19 mouse cellular contexts compared by ENCODE assay signal in the genomic region with DNA sequence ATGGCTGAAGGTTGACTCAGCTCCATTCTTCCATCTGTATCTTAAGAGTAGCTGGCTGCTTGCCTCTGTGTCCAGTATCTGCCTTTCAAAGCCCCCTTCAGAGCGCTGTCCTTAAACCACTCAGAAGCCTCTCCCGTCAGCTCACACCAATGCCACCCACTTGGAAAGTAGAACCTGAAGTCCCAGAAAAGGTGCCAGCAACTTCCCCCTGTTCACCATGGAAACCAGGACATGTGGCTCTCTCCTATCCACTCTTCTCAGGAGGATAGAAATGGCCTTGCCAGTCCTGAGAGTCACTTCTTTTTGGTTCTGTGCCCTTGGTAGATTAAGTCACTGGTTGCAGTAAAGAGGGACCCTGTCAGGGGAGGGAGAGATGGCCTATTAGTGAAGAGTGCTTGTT. TPM values are rescaled to one million over a fixed set of nuclear protein-coding genes. Genes with fewer than 3 reads are reported as not detected.
DNase-seq lines count a peak whose midpoint lies in the region; ATAC-seq and TF ChIP-seq lines count a peak whose summit lies in the region.
"Had no signal": no experiment of that assay in that cellular context is flagged by ENCODE, and none has a peak within 500 bp of the region (broad histone marks: within the 10 kb centered on the region; RNA-seq: fewer than 3 reads in every experiment).

No protein-coding gene starts in this region.

- H3K4me1 ChIP-seq in forebrain, embryonic 16.5 days (replicated peaks; ENCODE audit: control insufficient read depth, insufficient read depth, low read length): peaks cover 9% of the 10 kb centered on the region
- peaks cover 27% of the 10 kb centered on the region for H3K4me1 ChIP-seq in forebrain, embryonic 10.5 days
- H3K4me1 ChIP-seq in lung, postnatal 0 days (ENCODE audit: insufficient read depth, low read depth, low read length): 0 out of 2 replicates have a peak, but pooled peaks cover 5% of the 10 kb centered on the region
- no peaks in the 10 kb centered on the region for H3K4me1 ChIP-seq in lung, adult 2 months (ENCODE audit: control insufficient read depth, insufficient read depth, low read length)

- H3K36me3 ChIP-seq in forebrain, embryonic 16.5 days (ENCODE audit: control insufficient read depth, insufficient read depth): no peaks in the 10 kb centered on the region
- H3K36me3 ChIP-seq in forebrain, embryonic 10.5 days (replicated peaks): no peaks in the 10 kb centered on the region
- no peaks in the 10 kb centered on the region for H3K36me3 ChIP-seq in lung, postnatal 0 days (ENCODE audit: insufficient read depth, low read length)
- H3K36me3 ChIP-seq: G1E; heart, embryonic 13.5 days; hindbrain, embryonic 15.5 days; limb, embryonic 15.5 days; liver, embryonic 15.5 days; midbrain, embryonic 15.5 days had no signal

- no peak for TF ChIP-seq POLR2A in lung, adult 2 months (IDR thresholded peaks at IDR 0.05; ENCODE audit: borderline replicate concordance, extremely low read depth, low read depth, low read length)

- H3K4me3 ChIP-seq in forebrain, embryonic 16.5 days (replicated peaks; ENCODE audit: low read length): no peak overlapping the region
- no peak overlapping the region for H3K4me3 ChIP-seq in forebrain, embryonic 10.5 days
- H3K4me3 ChIP-seq in lung, postnatal 0 days (ENCODE audit: low read depth, low read length): no peak overlapping the region
- H3K4me3 ChIP-seq in lung, adult 2 months (replicated peaks; ENCODE audit: extremely low read depth, low read depth, low read length): no peak overlapping the region
- H3K4me3 ChIP-seq: limb, embryonic 15.5 days had no signal

- TF ChIP-seq CTCF in lung, postnatal 0 days (IDR thresholded peaks at IDR 0.05): no peak
- no peak for TF ChIP-seq CTCF in lung, adult 2 months (IDR thresholded peaks at IDR 0.05; ENCODE audit: insufficient read depth, low read length)

- no peak overlapping the region for H3K27ac ChIP-seq in forebrain, embryonic 16.5 days (ENCODE audit: low read length)
- no peak overlapping the region for H3K27ac ChIP-seq in forebrain, embryonic 10.5 days
- H3K27ac ChIP-seq in lung, postnatal 0 days (ENCODE audit: low read length): no peak overlapping the region
- H3K27ac ChIP-seq: heart, embryonic 13.5 days; kidney, postnatal 0 days; limb, embryonic 15.5 days; liver, embryonic 15.5 days; stomach, postnatal 0 days had no signal

- DNase-seq in adrenal gland, adult 2 months: peak; percentile 45
- DNase-seq in adrenal gland, postnatal 10 days: no peak
- no peak for DNase-seq in forebrain, embryonic 10.5 days (ENCODE audit: extremely low spot score, low spot score)
- DNase-seq in lung, postnatal 0 days (ENCODE audit: low spot score): no peak
- no peak for DNase-seq in lung, adult 2 months
- DNase-seq: gastrocnemius, postnatal 14 days had no signal

- no peak overlapping the region for H3K4me2 ChIP-seq in forebrain, embryonic 16.5 days (ENCODE audit: low read length)
- no peak overlapping the region for H3K4me2 ChIP-seq in lung, postnatal 0 days (replicated peaks; ENCODE audit: low read depth, low read length)

- no peaks in the 10 kb centered on the region for H3K9me3 ChIP-seq in forebrain, embryonic 16.5 days (ENCODE audit: control insufficient read depth, low read length)
- no peaks in the 10 kb centered on the region for H3K9me3 ChIP-seq in forebrain, embryonic 10.5 days
- H3K9me3 ChIP-seq in lung, postnatal 0 days (ENCODE audit: low read length): no peaks in the 10 kb centered on the region
- H3K9me3 ChIP-seq: G1E; heart, embryonic 13.5 days; hindbrain, embryonic 15.5 days; limb, embryonic 15.5 days; liver, embryonic 15.5 days; midbrain, embryonic 15.5 days had no signal

- H3K9ac ChIP-seq in forebrain, embryonic 16.5 days (replicated peaks; ENCODE audit: low read depth, low read length): no peak overlapping the region
- no peak overlapping the region for H3K9ac ChIP-seq in lung, postnatal 0 days (replicated peaks; ENCODE audit: low read depth)
- H3K9ac ChIP-seq: limb, embryonic 15.5 days; liver, embryonic 15.5 days had no signal

- peaks cover 10% of the 10 kb centered on the region for H3K27me3 ChIP-seq in forebrain, embryonic 16.5 days (replicated peaks; ENCODE audit: control insufficient read depth, insufficient read depth, low read length)
- peaks cover 50% of the 10 kb centered on the region for H3K27me3 ChIP-seq in forebrain, embryonic 10.5 days (ENCODE audit: poor library complexity, severe bottlenecking)
- no peaks in the 10 kb centered on the region for H3K27me3 ChIP-seq in lung, postnatal 0 days (replicated peaks; ENCODE audit: insufficient read depth, low read length)

- 50% methylated on average over 2 of the region's 2 CpGs for WGBS in forebrain, embryonic 16.5 days
- 58% methylated on average over 2 of the region's 2 CpGs for WGBS in forebrain, embryonic 10.5 days
- 37% methylated on average over 2 of the region's 2 CpGs for WGBS in lung, postnatal 0 days
- WGBS in lung, adult 2 months: 56% methylated on average over 2 of the region's 2 CpGs

- no peak for TF ChIP-seq EP300 in lung, postnatal 0 days (IDR thresholded peaks at IDR 0.05)

- ATAC-seq in forebrain, embryonic 16.5 days: peak; percentile 6; the same call in 1 of the 2 replicates
- peak; percentile 2; the same call in 1 of the 2 replicates for ATAC-seq in lung, postnatal 0 days
- 0 out of 2 replicates have a peak, but pooled peaks have one; percentile 7 for ATAC-seq in megakaryocyte, adult 5-6 weeks (ENCODE audit: poor library complexity, severe bottlenecking)

RNA-seq across cellular contexts. Expression of gene Cyp11a1, which starts 7.5 kb away (rescaled TPM):
- total RNA-seq in adrenal gland, adult 2 months (2021): 1,000 to 10,000 TPM; 6,621 to 7,422 TPM
- 1,463 and 1,873 TPM in 2 replicates for polyA plus RNA-seq in adrenal gland, adult 2 months (2012; rRNA removed)
- 1,000 to 10,000 TPM; 1,564 to 1,873 TPM for total RNA-seq in adrenal gland, postnatal 10 days (2021)
- polyA plus RNA-seq in forebrain, embryonic 16.5 days (2015; fragmentation: Nextera tagmentation; extraction: Ambion mirVana): 0.30 and 0.66 TPM in 2 replicates
- not detected in 2 replicates for polyA plus RNA-seq in forebrain, embryonic 10.5 days (2016; fragmentation: Nextera tagmentation; extraction: Ambion mirVana)
- 1.2 and 1.3 TPM in 2 replicates for polyA plus RNA-seq in lung, postnatal 0 days (2015; fragmentation: Nextera tagmentation; extraction: Ambion mirVana)
- 0.15 and 0.28 TPM in 2 replicates for polyA plus RNA-seq in lung, adult 2 months (2012; rRNA removed)
- 9.2 and 10.5 TPM in 2 replicates for total RNA-seq in megakaryocyte, adult 5-6 weeks (2015)
- 8.3 and 9.7 TPM in 2 replicates for total RNA-seq in megakaryocyte, adult 5-6 weeks (2017)
- total RNA-seq: heart, adult 18-20 months; heart, postnatal 25 days had no signal
- polyA plus RNA-seq: CD4-positive, CD25-positive, alpha-beta regulatory T cell, adult 4 months had no signal

RNA-seq across cellular contexts. Expression of gene Sema7a, which starts 58.8 kb away (rescaled TPM):
- 10 to 100 TPM in 1 of 2 experiments, 1 to 10 TPM in 1; 8.2 to 17.0 TPM for total RNA-seq in adrenal gland, adult 2 months (2021)
- polyA plus RNA-seq in adrenal gland, adult 2 months (2012; rRNA removed): 54.9 and 59.4 TPM in 2 replicates
- total RNA-seq in adrenal gland, postnatal 10 days (2021): 10 to 100 TPM; 18.0 to 19.8 TPM
- polyA plus RNA-seq in forebrain, embryonic 16.5 days (2015; fragmentation: Nextera tagmentation; extraction: Ambion mirVana): 2.5 and 2.6 TPM in 2 replicates
- 0.14 and 0.75 TPM in 2 replicates for polyA plus RNA-seq in forebrain, embryonic 10.5 days (2016; fragmentation: Nextera tagmentation; extraction: Ambion mirVana)
- polyA plus RNA-seq in lung, postnatal 0 days (2015; fragmentation: Nextera tagmentation; extraction: Ambion mirVana): 6.2 and 8.4 TPM in 2 replicates
- 69.3 and 90.1 TPM in 2 replicates for polyA plus RNA-seq in lung, adult 2 months (2012; rRNA removed)
- 1.1 and 1.4 TPM in 2 replicates for total RNA-seq in megakaryocyte, adult 5-6 weeks (2015)
- 3.9 and 5.0 TPM in 2 replicates for total RNA-seq in megakaryocyte, adult 5-6 weeks (2017)
- total RNA-seq: G1E had no signal
- polyA plus RNA-seq: CD4-positive, CD25-positive, alpha-beta regulatory T cell, adult 4 months; liver, embryonic 15.5 days had no signal

Comparison
In these comparisons a context has a peak if more than half of its experiments do, and no peak if none do; other contexts are left out.
1. RNA of gene Cyp11a1, which starts 7.5 kb away (polyA plus RNA-seq): 1,463 to 1,873 TPM in adrenal gland, adult 2 months; 1.2 to 1.3 TPM in lung, postnatal 0 days, 0.30 to 0.66 TPM in forebrain, embryonic 16.5 days, 0.15 to 0.28 TPM in lung, adult 2 months and not detected in forebrain, embryonic 10.5 days; every median in the first group is over 100 times any median in the second.
2. Peak in every context shown above with its lines, with median percentiles within 50 percentile points of each other: ATAC-seq.